Mouse (Mus musculus) embryonic facial prominence, embryonic 15.5 days (tissue): ENCODE results near the gene Olfr1410. TPM values are rescaled to one million over a fixed set of nuclear protein-coding genes. Genes with fewer than 3 reads are reported as not detected.

Source experiments
- ATAC-seq: fragments of 200-750 bp; cut with Nextera tagmentation; 2 replicates; pipeline ENCODE4 v1.8.0; 2017; ENCODE audit warnings: low read depth, moderate TSS enrichment; ENCODE audit not compliant: insufficient number of reproducible peaks, low FRiP score, low TSS enrichment
- H3K27ac ChIP-seq: fragments of 300-500 bp; sonication (generic); replicated peaks from 2 replicates; pipeline ENCODE4 v1.5.1; 2015; ENCODE audit warnings: mild to moderate bottlenecking, inconsistent platforms
- H3K27me3 ChIP-seq: fragments of 300-500 bp; sonication (generic); 2 replicates; pipeline ENCODE4 v1.6.1; 2015; ENCODE audit warnings: inconsistent platforms
- H3K36me3 ChIP-seq: fragments of 300-500 bp; sonication (generic); 2 replicates; pipeline ENCODE4 v1.6.1; 2015; ENCODE audit warnings: mild to moderate bottlenecking, inconsistent platforms
- H3K4me1 ChIP-seq: fragments of 300-500 bp; sonication (generic); 2 replicates; pipeline ENCODE4 v1.6.1; 2015; ENCODE audit warnings: inconsistent platforms
- H3K4me2 ChIP-seq: fragments of 300-500 bp; sonication (generic); replicated peaks from 2 replicates; pipeline ENCODE4 v1.6.1; 2015; ENCODE audit warnings: mild to moderate bottlenecking, inconsistent platforms
- H3K4me3 ChIP-seq: fragments of 300-500 bp; sonication (generic); replicated peaks from 2 replicates; pipeline ENCODE4 v1.5.1; 2015; ENCODE audit warnings: mild to moderate bottlenecking, inconsistent platforms
- H3K9ac ChIP-seq: fragments of 300-500 bp; sonication (generic); 2 replicates; pipeline ENCODE4 v1.6.1; 2015; ENCODE audit warnings: inconsistent platforms
- H3K9me3 ChIP-seq: fragments of 300-500 bp; sonication (generic); replicated peaks from 2 replicates; pipeline ENCODE4 v1.6.1; 2016; ENCODE audit warnings: inconsistent platforms
- WGBS: fragments of 180-500 bp; shearing (Covaris S2); methylation state at CpG from one replicate; pipeline ENCODE4 v1.1.7; 2015; 5-methylcytosine and 5-hydroxymethylcytosine counted together
- polyA plus RNA-seq: library from polyadenylated mRNA; unstranded; fragments of >200 nt; fragmentation: Nextera tagmentation; extraction: Ambion mirVana; gene quantifications from 2 replicates; pipeline ENCODE4 v1.2.1, GENCODE M21; 2015

The Olfr1410 gene
- 0.17 TPM in 1 of 2 replicates, not detected in the other for polyA plus RNA-seq

DNA sequence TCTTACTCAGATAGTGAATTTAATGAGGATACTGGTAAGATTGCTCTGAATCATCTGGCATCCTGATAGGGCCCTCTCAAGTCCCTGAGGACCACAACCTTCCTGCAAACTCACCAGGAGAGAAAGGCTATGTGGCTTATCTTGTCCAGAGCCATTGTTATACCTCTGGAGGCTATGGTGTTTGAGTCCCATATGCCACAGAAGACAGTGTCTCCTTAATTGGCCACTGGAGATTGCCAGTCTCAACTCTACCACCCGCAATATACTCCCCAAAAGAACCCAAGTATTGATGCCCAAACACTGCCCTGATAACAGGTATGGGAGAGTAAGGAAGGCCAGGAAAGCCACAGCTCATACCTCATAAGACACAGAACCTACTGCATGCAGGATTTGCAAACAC lies at the start of gene Olfr1410:
Gene Olfr1410 (plus strand): TSS at position 301 of the 400 bp plus-strand sequence.
- ATAC-seq = no peak
- H3K27ac ChIP-seq = no peak within 1 kb of the TSS
- WGBS = 79% methylated on average over 1 of the region's 1 CpGs
- H3K27me3 ChIP-seq = no peaks in the 10 kb centered on the region; the same call in 1 of the 2 replicates
- H3K36me3 ChIP-seq = no peaks in the 10 kb centered on the region
- no peak within 1 kb of the TSS for H3K4me3 ChIP-seq
- H3K9ac ChIP-seq = no peak within 1 kb of the TSS
- H3K9me3 ChIP-seq = no peaks in the 10 kb centered on the region
- no peak within 1 kb of the TSS for H3K4me2 ChIP-seq
- no peaks in the 10 kb centered on the region for H3K4me1 ChIP-seq

GRCm38 (mm10) chr1:92571022-92571421 lies 34.6 kb upstream of the Olfr1410 start, which contains the start of gene Olfr1413:
TSS of gene Olfr1413 (plus strand) at chr1:92571322.
- H3K9ac ChIP-seq = no peak within 1 kb of the TSS
- no peak within 1 kb of the TSS for H3K4me2 ChIP-seq
- H3K27me3 ChIP-seq = no peaks in the 10 kb centered on the region
- ATAC-seq = no peak
- WGBS = 78% methylated on average over 3 of the region's 3 CpGs
- H3K9me3 ChIP-seq = no peaks in the 10 kb centered on the region
- H3K36me3 ChIP-seq = no peaks in the 10 kb centered on the region
- no peak within 1 kb of the TSS for H3K27ac ChIP-seq
- H3K4me1 ChIP-seq = no peaks in the 10 kb centered on the region
- H3K4me3 ChIP-seq = no peak within 1 kb of the TSS

- ATAC-seq = no peak
- Histone ChIP-seq H3K9ac (0 out of 2 replicates have a peak within 1 kb of the TSS, but pooled peaks have one; percentile 1), H3K36me3 (no peaks in the 10 kb centered on the region), H3K4me2 (no peak within 1 kb of the TSS), H3K9me3 (0 out of 2 replicates have a peak, but pooled peaks cover 8% of the 10 kb centered on the region), H3K4me3 (no peak within 1 kb of the TSS), H3K27ac (no peak within 1 kb of the TSS), H3K4me1 (no peaks in the 10 kb centered on the region), H3K27me3 (no peaks in the 10 kb centered on the region)
- 85% methylated on average over 2 of the region's 2 CpGs for whole genome bisulfite sequencing
These were observed 20.1 kb upstream of the Olfr1410 start, which contains the start of gene Olfr1412 for GRCm38 (mm10) chr1:92585479-92585878. TSS of gene Olfr1412 (plus strand) at chr1:92585779.

DNA sequence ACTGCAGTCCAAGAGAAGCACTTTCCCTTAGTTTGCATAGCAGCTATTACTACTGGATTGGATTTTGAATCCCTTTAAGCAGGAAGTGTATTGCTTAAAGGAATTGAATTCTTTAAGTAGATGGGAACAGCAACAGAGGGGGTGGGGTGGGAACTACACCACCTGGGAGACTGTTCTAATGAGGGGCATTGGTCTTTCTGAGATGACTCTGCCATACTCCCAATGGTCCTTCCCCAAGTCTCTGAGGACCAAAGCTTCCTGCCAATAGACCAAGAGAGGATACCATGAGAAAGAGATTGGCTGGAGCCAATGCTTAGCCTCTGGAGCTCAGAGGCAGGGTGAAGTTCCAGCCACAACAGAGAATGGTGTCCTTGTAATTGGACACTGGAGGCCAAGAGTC lies 11.5 kb upstream of the Olfr1410 start, which contains the start of gene Olfr1411:
Gene Olfr1411 (plus strand): TSS at position 301 of the 400 bp plus-strand sequence.
- ATAC-seq = no peak
- Histone ChIP-seq H3K9ac (no peak within 1 kb of the TSS), H3K36me3 (no peaks in the 10 kb centered on the region), H3K9me3 (no peaks in the 10 kb centered on the region), H3K4me1 (no peaks in the 10 kb centered on the region), H3K27me3 (no peaks in the 10 kb centered on the region), H3K4me3 (no peak within 1 kb of the TSS), H3K27ac (no peak within 1 kb of the TSS), H3K4me2 (no peak within 1 kb of the TSS)

DNA sequence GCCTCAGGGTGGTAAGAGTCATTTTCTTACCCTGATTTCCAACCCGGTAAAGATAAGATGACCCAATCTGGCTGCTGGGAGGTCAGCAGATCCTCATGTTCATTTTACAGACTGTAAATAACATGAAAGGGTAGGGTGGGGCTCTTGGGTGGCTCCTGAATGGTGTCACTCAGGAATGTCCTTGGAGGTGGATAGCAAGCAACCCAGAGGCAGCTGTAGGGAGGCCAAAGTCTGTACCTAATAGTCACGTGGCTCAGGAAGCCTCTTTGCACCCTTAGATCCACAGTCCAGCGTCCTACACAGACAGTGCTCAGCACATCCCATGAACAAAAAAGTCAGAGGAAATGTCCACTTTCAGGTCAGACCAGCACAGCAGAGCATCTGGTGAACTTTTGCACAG lies 9.6 kb upstream of the Olfr1410 start:
- H3K4me1 ChIP-seq = no peaks in the 10 kb centered on the region
- no peak for ATAC-seq
- no peak overlapping the region for H3K4me3 ChIP-seq
- H3K36me3 ChIP-seq = no peaks in the 10 kb centered on the region
- H3K27me3 ChIP-seq = no peaks in the 10 kb centered on the region
- H3K27ac ChIP-seq = no peak overlapping the region
- H3K9ac ChIP-seq = no peak overlapping the region
- H3K9me3 ChIP-seq = no peaks in the 10 kb centered on the region
- H3K4me2 ChIP-seq = no peak overlapping the region
- WGBS = 75% methylated on average over 3 of the region's 3 CpGs

- no peaks in the 10 kb centered on the region for H3K36me3 ChIP-seq
- WGBS = 77% methylated on average over 4 of the region's 4 CpGs
- H3K27me3 ChIP-seq = no peaks in the 10 kb centered on the region; the same call in 1 of the 2 replicates
- no peaks in the 10 kb centered on the region for H3K4me1 ChIP-seq
- no peak for ATAC-seq
- H3K4me2 ChIP-seq = no peak overlapping the region
- no peak overlapping the region for H3K27ac ChIP-seq
- no peak overlapping the region for H3K4me3 ChIP-seq
- H3K9ac ChIP-seq = no peak overlapping the region
- H3K9me3 ChIP-seq = no peaks in the 10 kb centered on the region
These were observed 2.1 kb downstream of the Olfr1410 start for GRCm38 (mm10) chr1:92607711-92608110.

DNA sequence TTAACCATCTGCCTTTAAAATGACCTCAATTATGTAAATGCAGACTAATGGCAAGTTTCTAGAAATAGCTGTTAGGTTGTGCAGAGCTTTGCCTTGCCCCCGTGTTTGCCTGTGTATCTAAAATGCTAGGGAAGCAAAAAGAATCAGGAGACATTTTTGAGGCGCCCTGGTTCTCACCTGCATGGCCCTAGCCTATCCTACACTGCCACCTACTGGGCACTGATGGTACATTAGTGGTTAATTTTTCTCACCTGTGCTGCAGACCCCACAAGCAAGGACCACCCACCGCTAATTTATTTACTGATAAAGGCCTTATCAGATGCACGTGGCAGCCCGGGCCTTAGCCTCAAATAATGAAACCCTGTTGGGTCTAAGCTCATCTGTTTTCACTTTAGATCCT lies 5.4 kb downstream of the Olfr1410 start:
- no peak overlapping the region for H3K4me3 ChIP-seq
- no peak overlapping the region for H3K4me2 ChIP-seq
- H3K36me3 ChIP-seq = no peaks in the 10 kb centered on the region
- H3K27me3 ChIP-seq = no peaks in the 10 kb centered on the region; the same call in 1 of the 2 replicates
- no peaks in the 10 kb centered on the region for H3K9me3 ChIP-seq
- WGBS = 4% methylated on average over 5 of the region's 5 CpGs
- no peak overlapping the region for H3K9ac ChIP-seq
- H3K4me1 ChIP-seq = no peaks in the 10 kb centered on the region
- H3K27ac ChIP-seq = no peak overlapping the region
- ATAC-seq = no peak

- Histone ChIP-seq H3K4me2 (no peak overlapping the region), H3K9ac (no peak overlapping the region), H3K27me3 (no peaks in the 10 kb centered on the region; the same call in 1 of the 2 replicates), H3K4me1 (no peaks in the 10 kb centered on the region), H3K36me3 (no peaks in the 10 kb centered on the region), H3K9me3 (no peaks in the 10 kb centered on the region), H3K4me3 (no peak overlapping the region), H3K27ac (no peak overlapping the region)
- WGBS = 44% methylated on average over 4 of the region's 4 CpGs
- ATAC-seq = no peak
These were observed 7.6 kb downstream of the Olfr1410 start for GRCm38 (mm10) chr1:92613175-92613574.

DNA sequence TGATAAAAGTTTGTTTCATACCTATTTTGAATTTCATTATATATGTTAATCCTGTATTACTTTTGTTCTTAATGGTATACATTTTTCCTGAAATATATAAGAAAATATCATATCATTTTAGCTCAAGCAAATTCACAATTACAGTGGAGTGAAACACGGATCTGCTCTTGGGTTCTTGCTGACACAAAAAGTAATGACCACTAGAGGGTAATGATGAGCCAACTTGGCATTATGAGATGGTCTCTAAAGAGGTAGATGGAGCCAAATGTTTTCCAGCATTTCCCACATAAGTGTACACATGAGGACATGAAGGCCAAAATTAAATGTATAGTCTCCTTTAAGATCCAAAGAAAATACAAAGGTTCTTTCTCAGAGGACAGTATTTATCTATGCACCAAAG lies 8.9 kb downstream of the Olfr1410 start:
- WGBS = 8% methylated on average over 1 of the region's 1 CpGs

DNA sequence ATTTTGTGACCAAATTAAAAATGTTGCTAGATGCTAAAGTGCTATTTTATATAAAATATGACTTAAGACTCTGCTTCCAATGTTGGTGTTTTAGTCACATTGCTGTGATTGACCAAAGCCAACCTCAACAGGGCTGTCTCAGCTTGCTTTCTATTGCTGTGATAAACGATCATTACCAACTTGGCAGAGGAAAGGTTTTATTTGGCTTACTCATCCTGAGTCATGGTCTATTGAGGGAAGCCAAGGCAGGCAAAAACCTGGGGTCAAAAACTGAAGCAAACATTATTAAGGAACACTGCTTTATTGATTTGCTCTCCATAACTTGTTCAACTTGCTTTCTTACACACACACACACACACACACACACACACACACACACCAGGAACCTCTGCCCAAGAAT lies 10.5 kb downstream of the Olfr1410 start:
- ATAC-seq = no peak
- WGBS = 67% methylated on average over 1 of the region's 1 CpGs
- H3K36me3 ChIP-seq = no peaks in the 10 kb centered on the region
- H3K4me3 ChIP-seq = no peak overlapping the region
- H3K9me3 ChIP-seq = no peaks in the 10 kb centered on the region
- no peak overlapping the region for H3K27ac ChIP-seq
- no peak overlapping the region for H3K4me2 ChIP-seq
- no peaks in the 10 kb centered on the region for H3K4me1 ChIP-seq
- H3K9ac ChIP-seq = no peak overlapping the region
- peaks cover 3% of the 10 kb centered on the region; the same call in 1 of the 2 replicates for H3K27me3 ChIP-seq

More for the DNA sequence above, 8.9 kb downstream of the Olfr1410 start:
- peaks cover 3% of the 10 kb centered on the region; the same call in 1 of the 2 replicates for H3K27me3 ChIP-seq
- no peaks in the 10 kb centered on the region for H3K4me1 ChIP-seq
- no peak overlapping the region for H3K27ac ChIP-seq
- no peak overlapping the region for H3K9ac ChIP-seq
- no peak overlapping the region for H3K4me3 ChIP-seq
- no peaks in the 10 kb centered on the region for H3K36me3 ChIP-seq
- no peaks in the 10 kb centered on the region for H3K9me3 ChIP-seq
- no peak overlapping the region for H3K4me2 ChIP-seq
- ATAC-seq = no peak

GRCm38 (mm10) chr1:92617488-92617887 lies 11.9 kb downstream of the Olfr1410 start, which contains the start of gene Olfr12:
TSS of gene Olfr12 (plus strand) at chr1:92617788.
- no peaks in the 10 kb centered on the region for H3K4me1 ChIP-seq
- WGBS = 46% methylated on average over 2 of the region's 2 CpGs
- H3K27ac ChIP-seq = no peak within 1 kb of the TSS
- H3K27me3 ChIP-seq = peaks cover 3% of the 10 kb centered on the region; the same call in 1 of the 2 replicates
- H3K36me3 ChIP-seq = no peaks in the 10 kb centered on the region
- ATAC-seq = no peak
- H3K4me2 ChIP-seq = no peak within 1 kb of the TSS
- H3K9me3 ChIP-seq = no peaks in the 10 kb centered on the region
- H3K4me3 ChIP-seq = no peak within 1 kb of the TSS
- H3K9ac ChIP-seq = no peak within 1 kb of the TSS

- Histone ChIP-seq H3K27me3 (peaks cover 3% of the 10 kb centered on the region; the same call in 1 of the 2 replicates), H3K4me1 (no peaks in the 10 kb centered on the region), H3K9me3 (no peaks in the 10 kb centered on the region), H3K27ac (no peak overlapping the region), H3K9ac (no peak overlapping the region), H3K36me3 (no peaks in the 10 kb centered on the region), H3K4me3 (no peak overlapping the region), H3K4me2 (no peak overlapping the region)
- ATAC-seq = no peak
- 73% methylated on average over 4 of the region's 4 CpGs for WGBS
These were observed 12.8 kb downstream of the Olfr1410 start for GRCm38 (mm10) chr1:92618360-92618759.
